Mouse (Mus musculus): ENCODE results near the gene Tfap4.
"Not testable (repeated sequence)": the region's sequence is repeated elsewhere in the genome, so short reads cannot be mapped to it uniquely, and the experiment has no call there.

Gene Tfap4

DNA sequence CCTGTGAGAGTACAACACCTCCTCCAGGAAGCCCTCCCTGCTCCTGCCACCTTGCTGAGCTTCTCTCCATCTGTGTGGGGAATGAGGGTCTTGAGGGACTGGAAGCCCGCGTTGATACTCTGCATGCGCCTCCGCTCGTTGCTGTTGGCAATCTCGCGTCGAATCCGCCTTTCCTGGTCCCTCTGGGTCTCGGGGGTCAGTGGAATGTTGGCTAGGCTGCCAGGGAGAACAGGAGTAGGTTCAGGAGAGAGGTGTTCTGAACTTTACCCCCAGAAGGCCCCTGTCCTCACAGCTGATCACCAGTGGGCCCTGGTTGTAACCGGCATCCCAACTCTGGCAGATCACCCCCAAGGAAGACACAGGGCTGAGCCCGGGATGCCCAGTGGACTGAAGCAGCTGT is 7.8 kb downstream of the Tfap4 start:
- DNase-seq = no peak

DNA sequence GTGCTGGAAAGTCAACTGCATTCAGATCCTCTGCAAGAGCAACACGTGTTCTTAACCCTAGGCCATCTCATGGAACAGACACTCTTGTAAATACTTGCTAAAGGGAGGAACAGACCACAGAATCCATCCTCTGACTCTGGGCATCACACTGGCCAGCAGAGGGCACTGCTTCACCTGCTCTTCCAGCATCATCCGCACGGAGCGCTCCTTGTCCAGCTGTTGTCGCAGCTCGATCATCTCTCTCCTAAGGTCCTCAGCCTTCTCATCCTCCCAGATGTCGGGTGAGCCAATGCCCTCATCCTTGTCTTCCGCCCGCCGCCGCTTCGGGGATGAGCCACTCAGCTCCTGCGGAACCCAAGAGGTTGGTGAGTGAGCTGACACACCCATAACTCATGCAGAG is 8.6 kb downstream of the Tfap4 start:
- DNase-seq = peak; percentile 66 to 80

DNA sequence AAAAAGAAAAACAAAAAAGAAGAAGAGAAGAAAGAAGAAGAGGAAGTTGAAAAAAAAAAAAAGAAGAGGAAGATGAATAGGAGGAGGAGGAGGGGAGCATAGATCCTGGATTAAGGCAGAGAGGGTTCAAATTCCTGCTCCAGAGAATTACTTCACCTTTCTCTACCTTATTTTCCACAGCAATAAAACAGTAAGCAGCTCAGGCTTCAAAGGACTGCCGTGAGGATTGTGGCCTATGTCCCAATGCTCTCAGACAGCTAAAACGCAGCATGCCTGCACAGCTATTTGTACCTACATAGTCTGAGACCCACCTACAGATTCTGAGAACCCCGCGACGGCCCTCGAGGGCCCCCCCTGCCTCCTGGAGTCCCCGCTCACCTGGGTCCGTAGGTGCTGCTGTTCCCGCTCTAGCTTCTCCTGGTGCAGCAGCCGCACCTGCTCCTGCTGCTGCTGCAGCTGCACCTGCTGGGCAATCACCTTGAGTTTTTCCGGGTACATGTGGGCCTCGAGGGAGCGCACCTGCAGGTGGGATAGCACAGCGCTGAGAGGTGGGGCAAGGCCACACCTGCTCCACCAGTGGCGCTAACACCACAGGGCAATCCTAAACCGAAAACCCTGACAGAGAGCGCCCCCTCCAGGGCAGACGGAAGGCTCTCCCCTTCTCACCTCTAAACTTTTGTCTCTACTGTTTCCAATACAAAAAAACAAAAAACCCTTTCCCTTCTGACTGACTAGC is 10.5 kb downstream of the Tfap4 start:
- no peak for DNase-seq

DNA sequence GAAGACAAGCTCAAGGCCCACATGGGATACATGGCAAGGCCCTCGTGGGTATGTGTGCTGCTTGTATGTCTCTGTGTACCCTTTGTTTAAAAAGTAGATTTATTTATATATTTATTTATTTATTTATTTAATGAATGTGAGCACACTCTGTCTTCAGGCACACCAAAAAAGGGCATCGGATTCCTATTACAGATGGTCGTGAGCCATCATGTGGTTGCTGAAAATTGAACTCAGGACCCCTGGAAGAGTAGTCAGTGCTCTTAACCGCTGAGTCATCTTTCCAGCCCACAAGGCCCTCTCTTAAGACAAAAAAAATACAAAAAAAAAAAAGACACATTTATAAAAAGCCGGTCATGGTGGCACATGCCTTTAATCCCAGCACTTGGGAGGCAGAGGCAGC is 12.0 kb downstream of the Tfap4 start:
- DNase-seq = no peak

DNA sequence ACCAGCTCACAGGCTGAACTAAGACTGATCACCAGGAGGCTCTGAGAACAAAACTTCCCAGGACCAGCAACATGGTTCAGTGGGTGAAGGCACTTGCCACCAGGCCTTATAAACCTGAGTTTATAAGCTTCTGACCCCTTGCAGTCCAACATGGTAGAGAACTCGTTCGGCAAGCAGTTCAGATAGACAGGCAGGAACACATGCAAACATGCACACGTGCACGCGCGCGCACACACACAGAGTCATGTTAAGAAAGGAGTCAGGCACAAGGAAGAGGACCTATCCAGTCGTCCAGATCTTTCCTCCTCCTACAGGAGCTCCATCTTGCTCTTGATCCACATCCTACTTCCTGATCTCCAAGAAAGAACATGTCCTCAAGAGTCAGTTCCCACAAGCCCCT is 12.8 kb downstream of the Tfap4 start:
- DNase-seq = no peak

DNA sequence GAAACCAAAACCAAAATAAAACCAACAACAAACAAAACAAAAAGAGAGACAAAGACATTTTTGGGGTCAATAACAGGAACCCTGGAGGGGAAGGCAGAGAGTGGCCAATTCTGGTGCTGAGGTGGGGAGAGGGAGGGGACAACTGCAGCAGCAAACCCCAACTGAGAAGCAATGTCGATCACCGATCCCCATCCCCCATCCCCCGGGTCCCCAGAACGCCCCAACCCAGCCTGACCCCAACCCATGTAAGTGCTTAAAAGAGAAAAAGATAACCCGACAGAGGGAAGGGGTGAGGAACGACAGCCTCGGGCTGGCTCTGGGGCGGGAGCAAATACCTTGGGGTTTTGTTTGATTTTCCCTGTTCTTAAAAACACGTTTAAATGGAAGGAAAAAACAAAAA is 14.8 kb downstream of the Tfap4 start:
- DNase-seq = no peak

DNA sequence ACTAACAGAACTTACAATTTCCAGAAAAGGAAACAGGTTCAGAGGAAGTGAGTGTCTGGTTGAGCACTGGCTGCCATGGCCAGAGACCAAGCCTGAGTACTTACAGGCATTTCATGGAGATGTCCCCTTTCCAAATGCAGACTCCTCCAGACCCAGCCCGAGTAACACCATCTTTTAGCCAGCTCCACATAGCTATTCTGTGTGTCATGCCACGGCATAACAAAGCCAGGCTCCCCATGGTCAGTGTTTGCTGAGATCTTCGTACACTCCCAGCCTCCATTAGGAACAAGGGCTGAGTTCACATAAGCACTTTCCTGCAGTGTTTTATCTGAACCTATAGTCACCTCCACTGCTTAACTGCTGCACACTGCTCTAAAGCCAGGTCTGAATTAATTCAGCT is 16.4 kb downstream of the Tfap4 start:
- no peak for DNase-seq

DNA sequence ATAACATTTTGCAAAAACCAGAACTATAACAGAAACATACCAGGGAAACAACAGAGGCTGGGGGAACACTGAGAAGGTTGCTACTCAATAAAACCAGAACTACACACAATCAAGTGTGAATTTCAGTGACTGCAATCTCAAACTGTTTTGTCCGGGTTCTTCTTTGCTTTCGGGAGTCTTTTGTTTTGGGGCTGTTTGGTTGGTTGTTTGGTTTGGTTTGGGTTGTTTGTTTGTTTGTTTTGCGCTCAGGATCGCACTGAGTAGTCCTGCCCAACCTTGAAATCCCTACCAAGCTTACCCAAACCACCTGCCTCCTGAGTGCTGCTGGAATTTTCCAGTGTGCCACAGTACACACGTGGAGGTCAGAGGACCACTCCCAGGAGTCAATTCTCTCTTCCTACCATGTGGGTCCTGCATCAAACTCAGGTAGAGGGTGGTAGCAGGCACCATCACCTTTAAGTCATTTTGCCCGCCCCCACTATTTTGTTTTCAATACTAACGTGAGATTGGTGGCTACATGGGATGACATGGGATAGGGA is 17.3 kb downstream of the Tfap4 start:
- DNase-seq = peak in 1 of 2 experiments; percentile 19

DNA sequence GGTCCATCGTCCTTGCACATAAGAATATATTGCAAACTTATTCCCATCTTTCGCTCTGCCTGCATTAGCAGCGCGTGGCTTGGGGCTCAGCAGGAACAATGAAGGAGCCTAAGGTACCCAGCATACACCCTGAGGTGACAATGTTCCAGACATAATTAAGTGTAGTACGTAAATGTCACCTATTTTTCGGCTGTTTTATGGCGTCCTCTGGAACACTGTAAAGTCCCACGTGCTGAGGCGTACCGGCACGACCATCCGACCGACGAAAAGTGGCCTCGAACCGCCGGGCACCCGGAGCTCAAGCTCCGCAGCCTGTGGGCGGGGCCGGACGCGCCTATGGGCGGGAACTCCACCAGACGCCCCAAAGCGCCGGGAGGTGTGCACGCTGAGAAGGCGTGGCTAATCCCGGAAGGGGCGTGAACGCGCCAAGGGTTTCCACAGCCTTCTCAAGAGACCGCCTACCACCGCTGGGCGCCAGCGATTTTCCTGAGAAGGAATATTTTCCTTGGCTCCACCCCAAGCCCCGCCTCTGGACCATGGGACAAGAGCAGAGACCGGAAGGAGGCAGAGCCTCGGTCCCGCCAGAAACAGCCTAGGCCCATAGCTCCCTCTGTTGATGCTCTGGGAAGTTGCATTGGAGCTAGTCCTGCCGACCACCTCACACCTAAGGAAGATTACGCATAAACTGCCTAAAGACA is 18.0 kb downstream of the Tfap4 start, which contains the start of gene Srl:
TSS of gene Srl (minus strand) at position 316 of the 698 bp plus-strand sequence.
- DNase-seq = peak; percentile 96 to 98

DNA sequence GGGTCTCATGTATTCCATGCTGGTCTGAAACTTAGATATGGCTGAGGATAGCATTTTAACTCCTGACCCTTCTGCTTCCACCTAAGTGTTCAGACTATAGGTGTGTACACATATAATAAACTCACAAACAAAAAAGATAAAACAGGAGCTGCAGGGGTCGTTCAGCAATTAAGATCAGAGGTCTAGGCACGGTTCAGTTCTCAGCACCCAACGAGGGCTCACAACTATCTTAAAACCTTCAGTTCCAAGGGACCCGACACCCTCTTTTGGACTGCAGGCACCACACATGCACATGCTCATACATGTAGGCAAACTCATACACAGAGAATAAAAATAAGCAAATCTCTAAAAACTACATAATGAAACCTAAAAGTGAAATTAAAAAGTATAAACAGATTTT is 18.6 kb downstream of the Tfap4 start:
- DNase-seq = no peak

DNA sequence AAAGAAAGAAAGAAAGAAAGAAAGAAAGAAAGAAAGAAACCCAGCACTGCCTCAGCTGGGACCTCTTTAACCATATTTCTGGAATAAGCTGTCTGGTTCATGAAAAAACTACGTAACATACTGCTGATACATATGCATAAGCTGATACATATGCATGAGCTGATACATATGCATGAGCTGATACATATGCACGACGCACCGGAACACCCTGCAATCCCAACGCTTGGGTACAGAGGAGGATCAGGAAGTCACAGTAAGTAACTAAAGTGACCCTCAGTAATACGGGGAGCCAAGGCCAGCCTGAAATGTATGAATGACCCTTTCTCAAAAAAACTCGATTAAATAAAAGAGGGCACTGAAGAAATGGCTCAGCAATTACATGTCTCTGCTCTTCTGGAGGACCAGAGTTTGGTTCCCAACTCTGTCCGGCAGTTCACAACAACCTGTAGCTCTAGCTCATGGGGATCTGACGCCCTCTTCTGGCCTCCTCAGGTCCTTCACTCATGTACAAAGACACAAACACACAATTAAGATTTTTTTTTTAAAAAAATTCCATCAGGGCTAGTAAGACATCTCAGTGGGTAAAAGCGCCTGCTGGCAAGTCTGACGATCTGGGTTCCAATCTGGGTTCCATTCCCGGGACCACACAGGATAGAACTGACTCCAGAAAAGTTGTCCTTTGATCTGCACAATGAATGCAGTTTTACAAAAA is 19.4 kb downstream of the Tfap4 start:
- no peak for DNase-seq

DNA sequence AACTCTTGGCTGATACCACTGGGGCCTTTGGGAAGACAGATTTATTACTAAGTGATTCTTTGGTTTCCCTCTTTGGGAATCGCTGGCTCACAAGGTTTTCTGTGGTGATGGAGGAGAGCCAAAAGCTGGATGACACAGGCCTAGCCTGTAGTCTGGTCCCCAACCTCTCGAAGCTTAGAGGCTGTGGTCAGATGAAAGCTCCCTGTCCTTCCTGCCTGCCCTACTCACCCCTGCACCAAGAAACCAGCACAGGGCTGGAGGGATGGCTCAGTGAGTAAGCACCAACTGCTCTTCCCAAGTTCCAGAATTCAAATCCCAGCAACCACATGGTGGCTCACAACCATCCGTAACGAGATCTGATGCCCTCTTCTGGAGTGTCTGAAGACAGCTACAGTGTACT is 20.1 kb downstream of the Tfap4 start:
- DNase-seq = no peak

DNA sequence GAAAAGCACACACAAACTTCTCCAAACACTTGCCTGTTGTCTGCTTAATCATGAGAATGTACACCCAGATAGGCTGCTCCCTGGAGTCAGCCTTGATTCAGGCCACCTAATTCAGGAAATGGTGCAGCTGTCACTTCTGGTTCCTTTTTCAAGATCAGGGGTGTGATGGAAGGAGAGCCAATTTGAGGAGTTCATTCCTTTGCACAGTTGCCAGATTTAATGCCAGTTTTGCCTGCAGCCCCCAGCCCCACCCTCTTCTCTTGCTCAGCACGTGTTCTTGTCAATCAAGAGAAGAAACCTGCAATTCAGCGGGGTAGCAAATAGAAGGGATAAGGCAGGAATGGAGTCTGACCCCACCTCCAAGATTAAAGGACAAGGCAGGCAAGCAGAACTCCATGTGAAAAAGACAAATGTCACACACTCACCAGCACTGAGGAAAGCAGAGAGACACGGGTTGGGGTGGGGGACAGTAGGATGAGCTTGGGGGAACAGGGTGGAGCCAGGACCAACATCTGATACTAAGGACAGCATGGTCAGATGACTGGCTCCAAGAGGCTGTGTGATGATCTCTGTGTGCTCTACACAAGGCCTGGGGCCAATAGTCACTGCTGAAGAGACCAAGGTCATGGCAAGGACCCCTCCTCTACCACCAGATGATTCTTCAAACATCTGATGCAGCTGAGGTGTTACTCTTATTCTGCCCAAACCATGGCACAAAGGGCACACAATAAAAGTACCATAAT is 21.9 kb downstream of the Tfap4 start:
- DNase-seq = no peak

DNA sequence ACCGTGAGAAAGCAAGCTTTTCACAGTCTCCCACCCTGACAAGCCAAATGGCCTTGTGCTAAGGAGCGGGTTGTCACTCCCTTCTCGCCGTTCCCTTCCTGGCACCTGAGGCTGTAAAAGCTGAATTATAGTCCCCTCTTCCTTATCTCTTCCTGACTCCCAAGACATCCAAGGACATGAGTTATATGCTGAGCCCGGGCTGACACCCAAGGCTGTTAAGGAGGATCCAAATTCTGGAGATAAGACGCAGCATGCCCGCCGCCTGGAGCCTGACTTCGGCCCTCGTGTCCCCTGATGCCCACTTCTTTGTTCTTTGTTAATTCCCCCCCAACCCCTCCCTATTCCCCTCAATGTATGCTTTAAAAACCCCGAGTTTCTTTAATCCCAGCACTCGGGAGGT is 32.3 kb downstream of the Tfap4 start:
- DNase-seq = not testable (repeated sequence)

DNA sequence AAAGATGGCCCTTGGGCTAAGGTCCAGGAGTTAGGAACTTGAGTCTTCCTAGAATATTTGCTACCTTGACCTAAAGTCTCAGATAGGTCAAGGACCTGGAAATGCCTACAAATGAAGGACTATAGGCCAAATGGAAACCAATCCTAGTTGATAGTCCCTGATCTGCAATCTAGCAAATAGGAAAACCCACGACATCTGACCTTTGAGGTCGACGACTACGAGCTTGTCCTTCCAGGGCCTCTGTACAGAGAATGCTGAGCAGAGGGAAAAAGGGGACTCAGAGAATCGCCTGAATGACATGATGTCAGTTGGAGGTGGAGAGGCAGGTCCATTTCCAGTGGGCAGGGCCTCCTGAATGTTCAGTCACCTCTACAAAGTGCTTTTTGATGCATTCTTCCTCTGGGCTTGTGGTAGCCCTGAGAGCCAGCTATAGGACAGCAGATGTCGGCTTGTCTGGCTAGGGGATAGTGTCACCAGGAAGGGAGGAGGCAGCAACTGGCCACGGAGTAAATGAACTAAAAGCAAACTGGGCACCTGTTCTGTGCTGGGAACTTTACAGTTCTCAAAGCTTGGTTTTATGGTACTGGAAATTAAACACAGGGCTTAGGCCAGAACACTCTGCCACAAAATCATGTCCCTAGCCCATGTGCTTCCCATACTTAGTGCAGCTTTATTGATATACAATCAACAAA is 36.2 kb downstream of the Tfap4 start:
- no peak for DNase-seq

DNA sequence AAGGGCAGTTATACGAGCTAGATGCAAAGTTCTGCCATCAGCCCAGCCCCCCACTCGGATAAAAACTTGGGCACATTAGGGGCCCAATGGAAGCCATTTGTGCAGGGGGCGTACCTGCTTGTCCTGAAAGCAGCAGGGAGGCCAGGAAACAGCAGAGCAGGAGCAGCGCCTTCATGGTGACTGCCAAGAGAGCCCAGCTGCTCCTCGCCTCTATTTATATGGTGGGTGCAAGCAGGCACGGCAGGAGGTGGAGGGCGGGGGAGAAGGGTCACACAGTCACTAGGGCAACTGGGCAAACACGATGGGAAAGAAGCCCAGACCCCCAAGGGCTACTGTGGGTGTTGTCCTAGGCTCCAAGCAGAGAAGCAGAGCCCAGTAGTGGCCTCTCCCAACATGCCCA is 36.8 kb downstream of the Tfap4 start:
- no peak for DNase-seq

DNA sequence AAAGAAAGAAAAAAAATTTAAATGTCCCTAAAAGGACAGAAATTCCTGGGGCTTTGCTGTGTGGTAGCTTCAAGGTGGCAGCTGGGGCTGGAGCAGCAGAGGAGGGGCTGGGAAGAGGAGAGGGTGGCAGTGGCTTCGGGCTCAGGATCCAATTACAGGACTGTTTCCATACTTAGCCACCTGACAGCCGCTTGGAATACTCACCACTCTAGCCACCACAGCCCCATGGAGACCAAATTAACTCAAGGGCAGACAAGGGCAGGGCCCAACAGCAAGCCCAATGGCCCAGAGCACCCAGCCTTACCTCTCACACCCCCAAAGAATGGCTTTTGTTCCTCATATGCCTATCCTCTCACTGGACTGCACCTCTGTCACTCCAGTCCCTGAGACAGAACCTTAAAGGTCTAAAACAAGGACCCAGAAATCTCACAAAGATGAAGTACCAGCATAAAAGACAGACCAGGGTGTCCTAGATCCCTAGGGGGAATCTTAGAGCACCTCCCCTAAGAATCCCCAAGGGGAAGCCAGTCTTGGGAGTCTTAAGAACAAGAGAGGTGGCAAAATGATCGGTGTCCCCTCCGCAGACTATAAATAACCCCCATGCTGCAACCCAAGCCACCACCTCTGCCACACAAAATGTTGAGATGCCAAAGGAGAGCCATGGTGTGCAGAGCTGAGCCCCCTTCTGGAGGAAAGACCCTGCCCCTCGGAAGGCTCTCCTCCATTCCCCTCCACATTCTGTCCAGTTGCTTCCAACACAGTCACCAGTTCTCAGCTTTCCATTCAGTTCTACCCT is 37.7 kb downstream of the Tfap4 start:
- DNase-seq = no peak

DNA sequence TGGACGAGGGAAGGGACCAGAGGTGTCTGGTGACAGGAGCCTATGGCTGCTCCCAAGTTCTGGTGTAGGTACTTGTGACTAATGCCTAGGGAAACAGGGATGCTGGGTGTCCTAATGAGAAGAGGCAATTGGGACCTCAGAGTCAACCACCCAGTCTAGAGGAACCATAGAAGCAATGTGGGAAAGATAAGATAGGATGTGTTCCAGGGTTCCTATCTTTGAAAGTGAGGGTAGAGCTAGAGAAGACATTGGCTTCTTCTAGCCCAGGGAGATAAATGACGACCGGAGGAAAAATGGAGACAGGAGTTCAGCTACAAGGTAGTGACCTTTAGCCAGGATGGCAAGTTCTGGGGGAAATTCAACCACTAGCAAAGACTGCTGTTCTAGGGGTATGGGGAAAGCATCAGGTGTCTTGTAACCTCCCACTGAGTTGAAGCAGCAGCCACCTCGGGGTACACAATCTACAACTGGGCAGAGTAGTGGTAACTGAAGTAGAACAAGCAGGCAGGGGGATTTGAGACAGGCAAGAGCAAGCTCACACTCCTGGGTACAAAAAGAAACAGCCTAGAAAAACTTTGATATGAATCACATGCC is 38.5 kb downstream of the Tfap4 start:
- DNase-seq = no peak

DNA sequence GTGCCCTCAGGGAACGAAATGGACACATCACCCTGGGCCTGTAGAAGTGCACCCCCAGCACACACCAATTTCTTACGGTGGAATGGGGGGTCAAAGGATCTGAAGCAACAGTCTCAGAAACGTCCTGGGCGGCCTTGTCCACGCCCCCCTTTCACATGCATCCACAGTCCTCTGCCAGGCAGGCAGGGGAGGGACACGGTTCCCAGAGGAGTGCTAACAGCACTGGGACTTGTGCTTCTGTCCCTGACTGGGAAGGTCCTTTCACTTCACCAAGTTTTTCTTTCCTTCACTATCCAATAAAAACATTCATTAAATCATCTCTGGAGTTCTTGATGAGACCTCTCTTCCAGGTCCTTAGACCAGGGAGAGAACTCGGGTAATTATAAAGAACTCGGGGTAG is 39.0 kb downstream of the Tfap4 start:
- DNase-seq = no peak

DNA sequence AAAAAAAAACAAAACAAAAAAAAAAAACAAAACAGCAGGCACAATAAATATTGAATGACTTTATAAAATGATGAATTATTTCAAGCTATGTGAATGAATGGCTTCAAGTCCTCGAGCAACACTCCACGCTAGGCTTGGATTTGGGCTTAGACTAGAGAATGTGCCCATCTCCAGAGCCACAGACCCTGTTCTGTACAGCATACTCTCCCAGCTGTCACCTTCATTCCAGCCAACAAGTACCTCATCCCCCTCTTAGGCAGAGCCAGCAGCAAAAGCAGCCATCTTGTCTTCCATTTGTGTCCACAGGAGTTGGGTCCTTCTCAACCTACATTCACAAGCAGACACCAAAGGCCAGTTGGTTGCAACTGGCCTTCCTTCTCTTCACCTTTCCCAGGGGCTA is 39.8 kb downstream of the Tfap4 start:
- DNase-seq = no peak

DNA sequence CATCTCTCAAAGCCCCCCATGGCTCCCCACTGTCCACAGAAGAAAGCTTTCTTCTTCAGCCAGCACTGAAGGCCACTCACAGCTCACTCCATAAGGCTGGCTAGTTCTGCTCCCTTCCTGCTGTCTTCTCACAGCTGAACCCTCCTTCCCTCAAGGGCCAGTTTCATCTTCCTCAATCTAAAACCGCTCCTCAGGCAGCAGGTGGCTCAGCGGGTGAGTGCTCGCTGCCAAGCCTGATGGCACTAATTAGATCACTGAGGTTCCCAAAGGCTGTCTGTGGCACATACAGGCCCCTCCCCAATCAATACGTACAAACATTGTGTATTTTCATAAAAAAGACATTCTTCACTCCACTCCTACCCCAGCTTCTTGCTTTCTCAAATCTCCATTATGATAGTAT is 40.5 kb downstream of the Tfap4 start:
- DNase-seq = peak; percentile 53 to 71
